Mouse (Mus musculus): ENCODE results near the gene Crim1.

The Crim1 gene

GRCm38 (mm10) chr17:78290153-78290876 is 90.3 kb downstream of the Crim1 start:
- DNase-seq: no peak

DNA sequence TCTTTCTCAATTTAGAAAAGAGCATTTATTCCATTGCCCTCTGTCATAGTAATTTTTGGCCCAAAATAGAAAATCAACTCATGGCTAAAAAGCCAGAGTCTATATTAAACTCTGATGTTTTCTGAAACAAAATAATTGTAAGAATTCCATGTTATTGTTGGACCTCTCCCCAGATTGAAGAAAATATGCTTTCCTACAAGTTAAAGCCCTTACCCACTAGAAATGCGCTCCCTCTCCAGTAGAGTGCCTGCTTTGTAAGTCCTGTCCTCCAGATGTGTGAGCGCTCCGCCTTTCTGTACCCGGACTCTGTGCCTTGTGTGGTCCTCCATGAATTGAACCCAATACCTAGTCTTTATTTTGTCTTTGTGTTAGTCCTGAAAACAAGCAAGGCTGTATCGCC is 91.0 kb downstream of the Crim1 start:
- DNase-seq: no peak

GRCm38 (mm10) chr17:78292301-78292700 is 92.3 kb downstream of the Crim1 start:
- no peak for DNase-seq

DNA sequence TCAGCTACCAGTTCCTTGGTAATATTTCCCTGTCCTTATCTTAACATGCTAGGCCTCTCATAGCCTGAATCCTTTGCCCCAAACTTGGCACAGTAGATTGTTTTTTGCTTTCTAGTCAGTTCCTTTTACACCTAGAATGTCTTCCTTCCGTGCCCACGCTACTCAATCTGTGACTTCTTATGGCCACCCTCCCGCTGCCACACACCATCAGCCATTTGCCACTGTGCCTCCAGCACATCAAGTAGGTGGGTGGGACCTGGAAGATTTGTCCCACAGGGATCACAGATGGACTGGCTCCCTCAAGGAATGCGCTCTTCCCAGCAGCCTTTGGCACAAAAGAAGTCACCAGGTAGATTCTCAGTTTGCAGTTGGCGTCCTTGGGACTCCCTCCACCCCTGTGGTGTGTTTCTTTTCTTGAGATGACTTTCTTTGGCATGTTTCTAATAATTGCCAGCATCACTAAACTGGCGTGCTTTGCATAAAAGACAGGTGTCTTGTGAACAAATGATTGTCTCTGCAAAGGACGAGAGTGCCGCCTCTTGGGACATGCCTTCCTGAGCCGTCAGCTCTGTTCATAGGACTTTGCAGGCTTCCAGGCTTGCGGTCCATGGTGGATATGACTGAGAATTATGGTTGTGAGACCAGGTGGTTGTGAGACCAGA is 92.9 kb downstream of the Crim1 start:
- DNase-seq: no peak

GRCm38 (mm10) chr17:78295979-78296378 is 95.9 kb downstream of the Crim1 start:
- DNase-seq: no peak

- no peak for DNase-seq
Observed at GRCm38 (mm10) chr17:78298140-78298539, 98.1 kb downstream of the Crim1 start.

- DNase-seq: no peak
Observed at GRCm38 (mm10) chr17:78298967-78299540, 99.0 kb downstream of the Crim1 start.

GRCm38 (mm10) chr17:78303053-78303452 is 103.0 kb downstream of the Crim1 start:
- no peak for DNase-seq

- DNase-seq: no peak
Observed at GRCm38 (mm10) chr17:78304059-78304458, 104.0 kb downstream of the Crim1 start.

GRCm38 (mm10) chr17:78306434-78306833 is 106.4 kb downstream of the Crim1 start:
- no peak for DNase-seq

GRCm38 (mm10) chr17:78308221-78308620 is 108.2 kb downstream of the Crim1 start:
- DNase-seq: no peak

DNA sequence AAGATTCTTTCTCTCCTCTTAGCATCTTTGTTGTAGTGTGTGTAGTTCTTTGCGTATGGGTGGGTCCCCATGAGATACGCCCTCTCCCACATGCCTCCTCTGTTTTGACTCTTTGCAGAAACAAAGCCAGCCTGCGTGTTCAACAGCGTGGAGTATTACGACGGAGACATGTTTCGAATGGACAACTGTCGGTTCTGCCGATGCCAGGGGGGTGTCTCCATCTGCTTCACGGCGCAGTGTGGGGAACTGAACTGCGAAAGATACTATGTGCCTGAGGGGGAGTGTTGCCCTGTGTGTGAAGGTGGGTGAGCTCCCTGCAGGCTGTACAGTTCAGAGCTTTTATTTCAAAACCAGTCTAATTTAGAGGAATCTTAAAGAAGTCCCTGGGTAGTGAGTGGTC is 113.0 kb downstream of the Crim1 start:
- no peak for DNase-seq

GRCm38 (mm10) chr17:78313612-78314011 is 113.6 kb downstream of the Crim1 start:
- no peak for DNase-seq

- no peak for DNase-seq
Observed at GRCm38 (mm10) chr17:78315659-78316058, 115.6 kb downstream of the Crim1 start.

- DNase-seq: no peak
Observed at GRCm38 (mm10) chr17:78317381-78317780, 117.3 kb downstream of the Crim1 start.

DNA sequence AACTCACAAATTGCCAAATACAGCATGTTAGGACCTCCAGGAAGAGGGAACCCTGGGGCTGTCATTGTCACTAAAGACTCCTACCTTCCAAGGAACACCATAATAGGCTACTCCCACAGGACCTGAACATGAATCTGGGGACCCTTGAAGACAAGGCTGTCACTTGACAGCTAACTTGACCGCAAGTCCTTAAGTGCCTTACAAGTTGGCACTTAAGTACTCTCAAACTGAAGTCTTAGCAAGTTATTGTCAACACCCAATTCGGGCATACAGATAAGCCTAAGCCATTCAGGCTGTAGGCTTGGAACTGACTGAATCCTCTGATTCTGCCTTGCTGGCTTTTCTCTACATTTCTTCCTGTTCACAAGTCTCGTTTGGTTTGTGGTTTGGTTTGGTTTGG is 118.8 kb downstream of the Crim1 start:
- DNase-seq: no peak

- DNase-seq: no peak
Observed at GRCm38 (mm10) chr17:78321216-78321835, 121.3 kb downstream of the Crim1 start.

- no peak for DNase-seq
Observed at GRCm38 (mm10) chr17:78322369-78323335, 122.6 kb downstream of the Crim1 start.

GRCm38 (mm10) chr17:78325761-78326332 is 125.8 kb downstream of the Crim1 start:
- no peak for DNase-seq

- DNase-seq: no peak
Observed at GRCm38 (mm10) chr17:78326381-78326780, 126.3 kb downstream of the Crim1 start.

GRCm38 (mm10) chr17:78327187-78327586 is 127.1 kb downstream of the Crim1 start:
- no peak for DNase-seq

DNA sequence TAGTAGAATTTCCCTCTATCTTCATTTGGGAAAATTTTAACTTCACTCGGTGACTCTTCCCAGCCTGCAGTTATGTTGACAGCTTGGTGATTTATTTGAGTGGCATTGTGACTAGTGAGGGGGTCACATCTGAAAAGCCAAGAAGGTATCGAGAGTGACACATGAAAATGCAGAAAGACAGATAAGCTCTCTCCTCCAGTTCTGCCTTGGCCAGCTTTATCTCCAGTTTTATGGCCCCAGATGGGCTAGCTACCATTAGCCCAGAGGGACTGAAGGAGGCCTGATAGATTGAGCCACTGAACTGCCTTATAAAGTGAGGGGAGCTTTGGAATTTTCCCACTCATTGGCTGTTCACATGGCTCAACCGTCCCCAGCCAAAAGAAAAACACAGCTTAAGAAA is 128.2 kb downstream of the Crim1 start:
- DNase-seq: no peak

Data from kidney, adult 11 months (tissue).